Mouse (Mus musculus) adrenal gland, adult 8-10 months (tissue): ENCODE measurements around the gene Tnk1. TPM values are rescaled to one million over a fixed set of nuclear protein-coding genes. Genes with fewer than 3 reads are reported as not detected.
A peak's percentile ranks its signal among the peaks of the same experiment; 100 is the strongest.

Experiments used
- DNase-seq: peaks from one replicate; pipeline ENCODE4 v3.0.0; 2022
- total RNA-seq, 4 experiments: library from RNA; stranded (reverse); gene quantifications; 2 replicates each; pipeline ENCODE4 v1.2.4; 2022

Gene Tnk1
- total RNA-seq, 4 experiments from 2014 or later: 0.11 to 0.20 TPM; not detected in 2

DNA sequence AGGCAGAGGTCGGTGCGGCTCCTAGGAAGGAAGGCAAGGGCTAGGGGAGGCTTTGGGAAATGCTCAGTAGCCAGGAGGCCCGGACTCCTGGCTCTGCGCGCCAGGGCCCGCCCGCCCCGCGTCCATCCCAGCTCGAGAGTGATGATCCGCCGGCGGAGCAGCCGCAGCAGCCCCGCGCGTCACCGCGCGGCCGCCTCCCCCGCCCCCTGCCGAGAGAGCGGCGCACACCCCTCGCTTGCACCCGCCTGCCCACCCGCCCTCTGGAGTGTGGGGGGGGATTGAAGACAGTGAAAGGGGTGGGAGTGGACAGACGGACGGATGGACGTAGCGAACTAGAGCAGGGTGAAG lies 21.0 kb downstream of the Tnk1 start, which contains the start of gene Nlgn2:
Gene Nlgn2, minus strand, starts transcription at position 181 of the 348 bp plus-strand sequence.
- DNase-seq: no peak

DNA sequence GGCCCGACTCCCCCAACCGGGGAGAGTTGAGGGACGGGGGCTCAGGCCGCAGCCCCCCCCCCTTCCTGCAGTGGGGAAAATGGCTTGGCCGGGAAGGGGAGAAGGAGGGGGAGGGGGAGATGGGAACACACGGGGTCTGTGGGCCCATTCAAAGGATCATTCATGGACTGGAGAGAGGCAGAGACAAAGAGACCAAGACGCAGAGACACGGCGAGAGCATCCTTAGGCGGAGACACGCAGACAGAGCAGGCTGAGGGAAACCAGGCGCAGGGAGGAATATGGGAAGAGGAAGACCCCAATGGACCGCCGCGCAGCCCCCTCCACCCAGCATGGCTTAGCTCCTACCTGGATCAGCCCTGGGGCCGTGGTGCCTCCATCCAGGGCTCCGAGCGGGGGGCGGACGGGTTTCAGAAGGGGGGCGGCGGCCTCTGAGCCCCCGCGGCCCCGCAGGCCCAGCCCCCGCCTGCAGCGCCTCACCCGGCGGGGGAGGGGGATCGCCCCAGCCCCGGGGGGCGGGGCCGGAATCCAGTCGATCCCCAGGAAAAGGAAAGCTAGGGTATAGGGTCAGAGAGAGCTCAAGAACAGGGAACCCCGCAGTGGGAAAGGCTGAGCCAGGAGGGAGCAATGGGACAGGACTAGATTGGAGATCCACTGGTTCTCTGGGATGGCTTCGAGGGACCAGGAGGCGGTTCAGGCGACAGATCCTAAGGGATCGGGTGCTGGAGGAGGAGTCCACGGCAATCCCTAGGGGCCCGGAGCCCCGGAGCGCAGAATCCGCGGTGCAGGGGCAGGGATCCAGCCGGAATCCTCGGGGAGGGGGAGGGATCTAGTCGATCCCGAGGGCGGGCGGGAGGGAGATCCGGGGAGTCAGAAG lies 21.6 kb downstream of the Tnk1 start:
- peak; percentile 31 for DNase-seq

DNA sequence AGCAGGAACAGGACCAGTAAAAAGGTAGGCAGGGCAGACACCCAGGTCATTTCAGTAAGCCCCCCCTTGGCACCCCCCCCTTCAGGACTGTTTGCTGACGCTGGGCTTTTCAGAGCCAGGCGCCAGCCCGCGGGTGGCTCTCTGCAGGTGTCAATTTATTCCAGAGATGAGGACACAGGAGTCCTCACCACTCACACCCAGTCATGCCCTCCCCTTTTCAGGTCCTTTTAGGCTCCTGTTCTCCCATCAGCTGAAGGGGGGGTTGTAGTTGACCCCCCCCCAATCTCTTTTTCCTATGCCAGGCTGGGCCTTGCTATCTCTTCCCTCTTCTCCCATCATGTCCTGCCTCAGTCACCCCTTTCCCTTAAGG lies 22.6 kb downstream of the Tnk1 start:
- DNase-seq: no peak

DNA sequence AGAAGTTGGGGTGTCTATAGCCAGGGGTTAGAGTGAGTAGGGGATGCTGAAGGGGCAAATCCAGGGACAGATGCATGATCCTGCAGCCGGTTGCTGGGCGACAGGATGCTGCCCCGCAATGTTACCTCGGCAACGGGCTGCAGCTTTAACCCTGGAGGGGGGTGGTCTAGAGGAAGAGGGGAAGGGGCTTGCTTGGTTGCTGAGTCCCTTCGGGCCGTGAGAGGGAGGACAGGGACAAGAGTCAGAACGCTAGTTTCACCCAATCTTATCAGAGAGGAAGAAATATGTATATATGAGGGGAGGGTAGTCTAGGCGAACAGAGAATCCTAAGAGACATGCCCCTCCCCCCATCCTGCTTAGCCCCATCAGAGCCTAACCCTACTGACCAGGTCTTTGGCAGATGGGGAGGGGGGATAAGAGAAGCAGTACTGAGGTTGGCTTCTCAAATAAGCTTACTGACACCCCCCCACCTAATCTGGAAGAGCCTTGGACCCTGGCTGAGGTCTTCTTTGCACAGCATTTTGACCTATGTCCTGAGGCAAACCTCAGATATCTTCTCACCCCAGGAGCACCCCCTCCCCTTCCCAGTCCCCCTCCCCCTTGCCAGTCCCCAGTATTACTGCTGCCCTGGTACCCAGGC lies 23.1 kb downstream of the Tnk1 start:
- no peak for DNase-seq

DNA sequence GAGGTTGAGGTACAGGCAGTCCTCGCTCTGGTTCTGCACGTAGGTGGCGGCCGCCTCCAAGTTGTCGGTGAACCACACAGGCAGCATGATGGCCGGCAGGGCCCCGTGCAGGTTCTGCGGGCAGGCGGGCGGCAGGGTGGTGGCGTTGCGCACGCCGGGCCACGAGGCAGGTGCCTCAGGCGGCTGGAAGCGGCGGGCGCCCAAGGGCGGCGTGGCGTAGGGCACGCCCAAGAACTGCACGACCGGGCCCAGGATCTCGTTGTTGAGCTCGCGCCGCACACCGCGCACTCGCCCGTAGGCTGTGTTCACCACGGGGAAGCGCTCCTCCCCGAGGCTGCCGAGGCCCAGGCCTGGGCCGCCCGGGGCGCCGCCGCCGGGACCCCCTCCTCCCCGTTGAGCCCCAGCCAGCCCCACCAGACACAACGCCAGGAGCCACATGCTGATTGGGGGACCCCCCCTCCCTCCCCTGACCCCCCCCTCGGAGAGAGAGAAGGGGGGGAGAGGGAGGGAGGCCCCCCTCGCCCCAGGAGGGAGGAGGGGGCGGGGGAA lies 24.5 kb downstream of the Tnk1 start:
- no peak for DNase-seq

DNA sequence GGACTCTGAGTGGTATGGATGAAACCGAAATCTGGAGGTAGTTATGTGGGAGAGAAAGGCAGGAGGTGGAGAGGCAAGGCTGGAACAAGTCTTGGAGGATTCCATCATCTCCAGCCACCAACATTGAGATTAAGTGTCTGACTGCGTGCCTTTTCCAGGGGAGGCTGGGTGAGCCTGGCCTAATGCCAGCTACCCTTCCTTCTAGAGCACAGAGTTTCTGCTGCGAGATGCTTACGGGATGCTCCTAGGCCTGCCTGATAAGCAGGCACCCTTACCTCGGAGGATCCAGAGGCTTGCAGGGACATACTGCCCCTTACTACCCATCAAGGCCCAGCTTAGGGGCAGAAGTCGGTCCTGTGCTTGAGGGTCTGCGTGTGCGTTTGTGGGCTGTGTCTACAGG lies 25.0 kb downstream of the Tnk1 start:
- DNase-seq: no peak

DNA sequence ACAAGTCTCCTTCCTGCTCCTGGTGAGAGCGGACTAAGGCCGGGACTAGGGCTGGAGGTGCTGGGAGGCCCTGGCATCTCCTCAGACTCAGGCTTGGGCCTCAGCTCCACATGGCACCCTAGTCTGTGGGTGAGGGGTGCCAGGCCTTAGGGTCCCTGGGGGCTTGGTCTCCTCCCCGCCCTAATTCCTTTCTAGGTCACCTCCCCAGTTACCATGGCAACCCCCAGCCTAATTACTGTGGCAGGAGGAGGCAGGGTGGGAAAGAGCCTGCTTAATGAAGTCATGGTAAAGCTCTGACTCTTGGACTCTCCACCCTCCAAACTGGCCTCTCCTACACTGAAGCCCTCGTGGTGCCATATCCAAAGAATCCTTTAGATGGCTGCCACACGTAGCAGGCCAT lies 29.7 kb downstream of the Tnk1 start:
- DNase-seq: no peak

DNA sequence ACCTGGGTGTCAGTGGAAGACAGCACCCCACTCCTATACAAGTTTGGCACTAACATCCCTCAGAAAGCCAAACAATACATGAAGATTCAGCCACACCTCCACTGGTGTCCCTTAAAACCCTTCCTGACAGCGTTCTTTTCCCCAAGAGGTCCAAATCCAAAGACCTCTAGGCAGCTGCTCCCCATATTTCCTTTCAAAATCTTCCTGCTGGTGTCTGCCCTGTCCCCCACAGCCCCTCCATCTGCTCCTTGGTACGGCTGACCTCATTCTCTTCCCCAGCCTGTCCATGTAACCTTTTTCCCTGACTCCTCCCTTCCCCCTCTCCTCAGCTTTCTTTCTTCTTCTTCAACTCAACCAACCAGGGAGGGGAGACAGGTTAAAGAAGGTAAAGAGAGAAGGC lies 35.1 kb downstream of the Tnk1 start:
- DNase-seq: no peak

DNA sequence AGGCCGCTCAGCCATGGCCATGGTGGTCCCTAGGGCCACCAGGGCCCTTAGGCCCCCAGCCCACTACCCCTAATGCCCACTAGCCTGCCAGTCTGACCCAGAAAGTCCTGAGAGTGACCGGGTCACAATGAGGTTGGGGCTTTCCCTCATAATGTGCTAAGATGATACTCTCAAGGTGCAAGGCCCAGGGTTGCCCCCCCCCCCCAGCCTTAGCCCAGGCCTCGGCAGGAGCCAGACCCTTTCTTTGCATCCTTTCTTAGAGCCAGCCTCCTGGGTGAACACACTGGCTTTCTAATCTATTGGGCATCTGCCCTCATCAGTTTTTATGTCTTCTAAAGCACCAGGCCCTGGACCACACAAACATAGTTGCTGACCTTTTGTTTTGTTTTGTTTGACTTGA lies 36.5 kb downstream of the Tnk1 start, which contains the start of gene Spem1:
Gene Spem1, minus strand, starts transcription at position 101 of the 400 bp plus-strand sequence.
- DNase-seq: no peak

DNA sequence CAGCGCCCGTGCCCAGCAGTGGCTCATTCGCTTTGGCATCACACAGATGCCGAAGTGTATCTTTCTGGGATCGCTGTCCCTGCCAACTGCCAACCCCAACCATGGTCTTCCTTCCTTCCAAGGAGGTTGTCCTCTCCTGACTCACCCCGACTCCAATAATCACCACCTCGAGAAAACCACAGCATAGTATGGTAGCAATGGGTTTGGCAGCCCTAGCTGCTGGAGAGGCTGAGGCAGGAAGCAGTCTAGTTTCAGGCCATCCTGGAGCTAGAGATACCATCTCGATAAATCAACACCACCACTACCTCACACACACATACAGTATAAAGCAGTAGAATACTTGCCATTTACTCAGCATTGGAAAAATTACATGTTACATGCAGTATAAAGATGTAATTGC lies 39.7 kb downstream of the Tnk1 start:
- no peak for DNase-seq

DNA sequence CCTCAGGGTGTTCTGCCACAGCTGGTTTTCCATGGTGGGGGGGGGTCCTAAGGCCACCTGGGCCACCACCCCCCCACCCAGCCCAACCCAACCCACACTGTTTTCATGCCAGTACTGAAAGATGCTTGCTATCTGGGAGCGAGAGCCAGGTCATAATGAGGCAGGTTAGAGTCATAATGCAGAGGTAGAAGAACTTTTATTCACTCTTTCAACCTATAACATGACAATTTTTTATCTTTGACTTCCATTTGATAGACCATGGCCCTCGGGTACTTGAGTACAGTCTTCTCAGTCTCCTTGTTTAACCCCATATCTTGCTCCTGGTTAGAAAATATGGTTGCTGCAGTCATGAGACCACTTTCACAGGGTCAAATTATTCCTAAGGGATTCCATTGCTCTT lies 40.2 kb downstream of the Tnk1 start, which contains the start of gene Spem2:
Gene Spem2, minus strand, starts transcription at position 101 of the 400 bp plus-strand sequence.
- no peak for DNase-seq

DNA sequence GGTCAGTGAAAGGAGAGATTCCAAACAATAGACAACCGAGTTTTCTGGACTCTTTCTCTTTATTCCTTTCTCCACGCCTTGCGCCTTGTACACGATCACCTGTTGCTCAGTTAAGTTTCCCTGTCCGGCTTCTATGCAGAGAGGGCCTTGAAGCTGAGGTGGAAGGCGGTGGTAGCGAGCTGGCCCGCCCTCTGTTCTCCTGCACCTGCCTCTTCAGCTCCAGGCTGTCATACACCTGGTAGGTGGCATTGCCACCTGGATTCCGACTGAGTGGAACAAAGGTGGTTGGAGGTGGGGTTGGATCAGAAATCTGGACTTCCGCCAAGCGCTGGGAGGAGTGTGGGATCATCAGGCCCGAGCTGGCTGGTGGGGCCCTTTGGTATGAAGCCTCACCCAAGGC lies 42.0 kb downstream of the Tnk1 start:
- no peak for DNase-seq

DNA sequence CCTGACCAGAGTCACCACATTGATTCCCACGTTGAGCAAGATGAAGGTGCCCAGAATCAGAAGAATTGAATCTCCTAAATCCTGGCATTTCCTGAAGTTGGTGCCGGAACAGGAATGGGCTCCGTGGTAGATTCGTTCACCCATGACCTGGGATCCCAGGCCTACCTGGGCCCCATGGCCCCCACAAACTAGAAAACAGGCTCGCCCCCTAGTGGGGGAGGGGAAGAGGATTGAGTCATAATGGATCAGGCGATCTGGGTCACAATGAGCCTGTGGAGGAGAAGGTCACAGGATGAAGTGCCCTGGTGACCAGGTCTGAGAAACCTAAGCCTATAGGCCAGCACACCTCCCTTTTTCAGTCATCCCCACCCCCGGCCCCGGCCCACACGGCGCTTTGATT lies 43.4 kb downstream of the Tnk1 start, which contains the start of gene Gm39566:
Gene Gm39566, minus strand, starts transcription at position 144 of the 400 bp plus-strand sequence.
- no peak for DNase-seq

DNA sequence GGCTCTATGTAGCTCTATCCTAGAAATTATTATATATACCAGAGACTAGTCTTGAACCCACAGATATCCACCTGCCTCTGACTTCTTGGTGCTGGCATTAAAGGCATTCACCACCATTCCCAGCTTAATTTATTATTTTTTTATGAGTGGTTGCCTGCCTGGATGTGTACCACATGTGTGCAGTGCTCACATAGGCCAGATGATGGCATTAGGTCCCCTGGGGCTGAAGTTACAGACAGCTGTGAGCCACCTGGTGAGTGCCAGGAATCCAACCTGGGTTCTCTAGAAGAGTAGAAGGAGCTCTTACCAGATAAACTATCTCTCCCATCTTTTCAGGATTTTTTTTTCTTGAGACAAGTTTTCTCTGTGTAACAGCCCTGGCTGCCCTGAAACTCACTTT lies 48.2 kb downstream of the Tnk1 start:
- DNase-seq: no peak

DNA sequence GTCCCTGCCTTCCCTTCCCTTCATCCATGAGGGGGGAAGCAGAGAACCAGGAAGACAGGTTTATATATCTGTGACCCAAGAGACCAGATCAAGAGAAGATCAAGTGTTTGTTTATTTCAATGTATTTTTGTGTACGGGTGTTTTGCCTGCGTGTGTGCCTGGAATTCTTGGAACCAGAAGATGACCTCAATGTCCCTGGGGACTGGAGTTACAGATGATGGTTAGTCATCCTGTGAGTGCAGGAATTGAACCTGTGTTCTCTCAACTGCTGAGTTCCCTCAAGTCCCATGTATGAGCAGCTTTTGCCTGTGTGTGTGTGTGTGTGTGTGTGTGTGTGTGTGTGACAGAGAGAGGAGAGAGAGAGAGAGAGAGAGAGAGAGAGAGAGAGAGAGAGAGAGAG lies 50.9 kb downstream of the Tnk1 start:
- no peak for DNase-seq

DNA sequence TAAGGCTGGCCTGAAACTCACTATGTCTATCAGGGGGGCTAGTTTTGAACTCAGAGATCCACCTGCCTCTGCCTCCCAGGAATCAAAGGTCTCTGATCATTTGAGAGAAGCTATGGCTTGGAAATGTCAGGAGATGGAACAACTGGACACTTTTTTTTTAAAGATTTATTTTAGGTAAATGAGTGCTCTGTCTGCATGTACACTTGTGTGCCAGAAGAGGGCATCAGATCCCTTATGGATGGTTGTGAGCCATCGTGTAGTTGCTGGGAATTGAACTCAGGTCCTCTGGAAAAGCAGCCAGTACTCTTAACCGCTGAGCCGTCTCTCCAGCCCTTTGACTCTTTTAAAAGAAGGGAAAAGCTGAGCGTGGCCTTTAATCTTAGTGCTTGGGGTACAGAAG lies 52.2 kb downstream of the Tnk1 start:
- DNase-seq: no peak

DNA sequence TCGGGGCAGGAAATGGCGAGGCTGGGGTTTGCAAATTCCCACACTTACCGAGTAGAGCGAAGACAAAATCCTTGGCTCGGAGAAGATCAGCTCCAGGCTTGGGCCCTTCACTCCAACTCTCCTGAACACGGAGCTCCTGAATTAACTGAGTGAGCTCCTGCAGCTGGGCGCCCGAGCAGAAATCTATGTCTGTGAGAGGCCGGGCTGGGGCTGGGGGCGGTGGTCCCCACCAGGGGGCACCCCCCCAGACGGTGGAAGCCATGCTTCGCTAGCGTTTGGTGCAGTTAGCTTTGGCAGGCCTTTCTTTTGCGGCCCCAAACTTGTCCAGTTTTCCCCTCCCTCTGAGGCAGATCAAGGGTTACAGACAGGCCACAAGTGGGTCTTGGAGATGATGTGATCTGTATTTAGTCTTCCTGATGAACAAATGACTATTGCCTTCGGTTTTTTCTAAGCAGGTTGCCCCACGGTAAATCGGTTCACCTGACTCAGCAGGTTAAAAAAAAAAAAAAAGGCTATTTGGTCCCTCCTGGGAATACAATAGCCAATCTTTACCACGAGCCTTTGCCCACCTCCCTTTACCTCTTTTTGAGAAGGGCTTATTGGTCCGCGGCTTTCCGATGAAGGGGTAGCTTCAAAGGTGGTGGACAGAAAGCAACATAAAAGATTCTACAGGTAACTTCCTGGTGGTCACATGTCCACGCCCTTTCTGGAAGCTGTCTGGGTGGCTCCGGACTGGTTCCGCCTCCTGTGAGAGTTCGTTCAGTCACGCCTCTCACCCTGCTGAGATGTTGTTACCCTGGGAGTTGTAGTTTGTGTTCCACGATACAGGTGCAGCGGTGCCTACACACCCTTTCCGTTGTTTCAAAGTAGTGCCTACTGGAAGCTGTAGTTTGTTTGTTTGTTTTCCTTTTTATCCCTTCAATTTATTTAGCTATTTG lies 53.3 kb downstream of the Tnk1 start, which contains the start of gene Tmem102:
Gene Tmem102, minus strand, starts transcription at position 653 of the 938 bp plus-strand sequence.
- no peak for DNase-seq

DNA sequence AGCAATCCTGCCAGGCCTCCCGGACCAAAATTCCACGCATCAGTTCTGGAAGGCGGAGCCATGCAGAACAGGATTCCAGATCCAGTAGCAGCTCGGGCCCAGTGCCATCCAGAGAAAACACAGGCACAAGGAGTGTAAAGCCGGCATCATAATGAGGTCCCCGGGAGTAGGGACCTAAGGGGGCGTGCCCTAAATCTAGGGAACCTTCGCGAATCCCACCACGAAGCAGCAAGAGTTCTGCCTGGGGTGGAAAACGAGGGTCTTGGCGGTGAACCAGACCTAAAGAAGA lies 53.9 kb downstream of the Tnk1 start:
- DNase-seq: no peak

DNA sequence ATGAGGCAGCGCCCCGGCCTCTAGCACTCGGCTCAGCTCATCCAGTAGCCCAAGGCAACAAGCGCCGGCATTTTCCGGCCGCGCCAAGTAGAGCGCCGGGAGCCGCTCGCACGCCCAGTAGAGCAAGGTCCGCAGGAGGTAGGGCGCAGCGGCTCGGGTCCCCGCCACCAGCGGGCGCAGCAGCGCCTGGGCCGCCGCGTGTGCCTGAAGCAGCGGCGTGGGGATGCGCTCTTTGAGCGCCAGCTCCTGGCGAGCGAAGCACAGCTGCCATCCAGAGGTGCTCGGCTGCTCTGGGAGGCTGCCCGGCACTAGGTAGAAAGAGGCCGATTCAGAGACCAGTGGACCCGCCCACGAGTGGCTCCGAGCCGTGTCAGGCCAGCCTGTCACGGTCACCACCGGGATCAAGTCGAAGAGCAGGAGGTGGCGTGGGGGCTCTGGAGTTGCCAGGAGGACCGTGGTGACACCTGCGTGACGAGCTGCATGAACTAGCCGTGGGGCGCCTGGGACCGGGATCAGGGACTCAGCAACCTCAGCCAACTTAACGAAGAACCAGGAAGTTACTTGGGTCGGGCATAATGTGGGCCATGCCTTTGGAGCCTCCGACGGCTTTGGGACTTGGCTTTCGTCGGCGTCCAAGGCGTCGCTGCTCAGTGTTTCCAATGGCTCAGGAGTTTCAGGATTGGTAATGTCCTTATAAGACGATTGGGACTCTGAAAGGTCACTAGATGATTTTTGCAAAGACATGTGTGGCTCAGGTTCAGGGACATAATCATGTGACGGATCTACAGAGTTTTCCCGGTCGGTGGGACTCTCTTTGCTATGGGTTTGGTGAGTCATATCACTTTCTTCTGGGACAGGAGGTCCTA lies 54.5 kb downstream of the Tnk1 start:
- DNase-seq: peak; percentile 77

DNA sequence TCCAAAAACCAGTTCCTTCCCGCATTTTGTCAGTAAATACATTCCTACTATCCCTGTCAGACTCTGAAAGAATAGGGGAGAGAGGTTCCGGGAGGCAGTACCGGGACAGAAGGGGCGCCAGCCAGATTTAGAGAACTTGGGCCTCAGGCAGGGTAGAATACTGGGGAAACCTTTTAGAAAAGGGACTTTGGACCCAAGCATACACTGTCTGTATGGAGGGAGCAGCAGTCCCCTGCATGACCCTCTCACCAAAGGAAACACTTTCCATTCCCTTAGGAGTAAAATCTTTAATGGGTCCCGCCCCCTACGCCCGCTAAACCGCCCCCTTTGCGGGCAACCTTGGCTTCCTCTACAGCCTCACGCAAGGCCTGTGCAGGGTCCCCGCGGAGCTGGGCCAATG lies 55.2 kb downstream of the Tnk1 start:
- DNase-seq: no peak

DNA sequence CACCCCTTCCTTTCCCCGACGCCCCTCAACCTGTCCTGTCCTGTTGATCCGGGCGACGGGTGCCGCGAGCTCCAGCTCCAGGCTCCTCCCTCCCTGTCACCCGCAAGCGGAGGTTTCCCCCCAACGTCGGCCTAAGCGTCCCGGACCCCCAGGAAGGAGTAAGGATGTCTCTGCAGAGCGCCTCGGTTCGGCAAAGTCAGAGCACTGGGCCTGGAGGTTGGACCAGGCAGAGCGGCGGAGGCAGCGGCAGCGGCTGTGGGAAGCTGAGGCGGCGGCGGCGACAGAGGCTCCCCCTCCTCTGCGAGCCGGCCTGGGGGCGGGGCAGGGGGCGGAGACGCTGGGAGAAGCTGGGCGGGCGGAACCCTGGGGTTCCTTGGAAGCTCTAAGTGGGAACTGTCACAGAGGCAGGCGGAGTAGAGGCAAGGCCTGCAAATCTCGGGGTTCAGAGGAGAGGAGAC lies 55.9 kb downstream of the Tnk1 start:
- DNase-seq: peak; percentile 81
